Mouse (Mus musculus): ENCODE results near the gene Atp2b1. TPM values are rescaled to one million over a fixed set of nuclear protein-coding genes. Genes with fewer than 3 reads are reported as not detected.

Gene Atp2b1
- total RNA-seq, 1 experiment = 66.8 TPM

DNA sequence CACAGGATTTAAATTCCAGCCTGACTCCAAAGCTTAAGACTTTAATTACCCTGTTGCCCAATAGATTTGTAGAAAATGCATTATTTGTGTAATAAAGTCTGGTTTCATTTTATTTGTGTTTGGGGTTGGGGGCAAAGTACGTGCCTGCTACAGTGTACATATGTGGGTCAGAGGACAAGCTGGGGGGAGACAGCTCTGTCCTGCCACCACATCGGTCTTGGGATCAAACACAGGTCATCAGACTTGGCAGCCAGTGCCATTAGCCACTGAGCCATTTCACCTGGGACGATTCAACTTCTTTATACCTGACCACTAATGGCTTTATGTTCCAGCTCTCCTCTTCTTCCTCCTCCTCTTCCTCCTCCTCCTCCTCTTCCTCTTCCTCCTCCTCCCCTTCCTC is 124.7 kb downstream of the Atp2b1 start:
- TF ChIP-seq HCFC1 (IDR thresholded peaks at IDR 0.05; ENCODE audit: borderline replicate concordance, insufficient read depth, low read length) (no peak), ZNF384 (IDR thresholded peaks at IDR 0.05; ENCODE audit: low read depth, low read length) (no peak), CHD2 (IDR thresholded peaks at IDR 0.05; ENCODE audit: low read depth, low read length) (no peak), ZC3H11A (IDR thresholded peaks at IDR 0.05; ENCODE audit: borderline replicate concordance, low read depth, low read length) (no peak), MAFK (IDR thresholded peaks at IDR 0.05; ENCODE audit: insufficient read depth, low read depth, low read length) (no peak)
- H3K27ac ChIP-seq (ENCODE audit: insufficient read depth, low read depth, low read length, poor library complexity, severe bottlenecking) = no peak overlapping the region
- H3K9me3 ChIP-seq (ENCODE audit: control insufficient read depth, insufficient read depth, low read depth, low read length) = no peaks in the 10 kb centered on the region
- H3K36me3 ChIP-seq (ENCODE audit: control insufficient read depth, insufficient read depth, low read length, poor library complexity, severe bottlenecking) = no peaks in the 10 kb centered on the region
- in situ Hi-C loops (cut with MboI; ENCODE audit: low sequenced_read_pairs in 2 of 2, unreplicated experiment in 2 of 2) = no loop called here
- H3K4me1 ChIP-seq (ENCODE audit: control insufficient read depth in 2 of 2, insufficient read depth in 2 of 2, low read length in 2 of 2, poor library complexity in 1 of 2) = 0 out of 4 replicates have a peak, but pooled peaks cover 0 to 2% of the 10 kb centered on the region in 2 experiments
- H3K4me3 ChIP-seq (ENCODE audit: insufficient read depth in 1 of 2, low read depth in 1 of 2, low read length in 2 of 2, poor library complexity in 1 of 2, severe bottlenecking in 1 of 2) = no peak overlapping the region
- no peak overlapping the region for H3K9ac ChIP-seq (ENCODE audit: insufficient read depth, low read depth, low read length, poor library complexity, severe bottlenecking)
- no peak for DNase-seq (ENCODE audit: low read depth, low spot score)

DNA sequence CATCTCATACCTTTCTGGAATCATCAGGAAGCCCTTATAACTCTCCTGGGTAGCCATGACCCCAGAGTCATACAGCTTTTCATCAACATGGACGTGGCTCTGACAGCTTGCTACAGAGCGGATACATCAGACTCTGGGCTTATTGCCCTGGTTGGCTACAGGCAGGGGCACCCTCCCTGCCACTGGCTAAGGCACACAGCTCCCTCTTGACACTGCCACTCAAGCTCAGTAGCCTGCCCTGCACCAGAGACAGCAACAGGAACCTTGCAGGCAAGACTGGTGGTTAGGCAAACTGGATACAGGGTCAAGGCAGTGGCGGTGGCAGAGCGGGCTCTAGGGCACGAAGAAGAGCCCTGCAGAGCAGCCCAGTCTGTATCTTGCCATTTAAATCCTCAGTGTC is 126.0 kb downstream of the Atp2b1 start:
- in situ Hi-C loops (cut with MboI; ENCODE audit: low sequenced_read_pairs in 2 of 2, unreplicated experiment in 2 of 2) = no loop called here

GRCm38 (mm10) chr10:99046756-99047550 is 132.7 kb downstream of the Atp2b1 start:
- TF ChIP-seq HCFC1 (IDR thresholded peaks at IDR 0.05; ENCODE audit: borderline replicate concordance, insufficient read depth, low read length) (no peak), ZNF384 (IDR thresholded peaks at IDR 0.05; ENCODE audit: low read depth, low read length) (no peak), ZC3H11A (IDR thresholded peaks at IDR 0.05; ENCODE audit: borderline replicate concordance, low read depth, low read length) (no peak), MAFK (IDR thresholded peaks at IDR 0.05; ENCODE audit: insufficient read depth, low read depth, low read length) (no peak), CHD2 (IDR thresholded peaks at IDR 0.05; ENCODE audit: low read depth, low read length) (no peak)
- Histone ChIP-seq H3K27ac (ENCODE audit: insufficient read depth, low read depth, low read length, poor library complexity, severe bottlenecking) (no peak overlapping the region), H3K4me1 (ENCODE audit: control insufficient read depth in 2 of 2, insufficient read depth in 2 of 2, low read length in 2 of 2, poor library complexity in 1 of 2) (no peaks in the 10 kb centered on the region), H3K36me3 (ENCODE audit: control insufficient read depth, insufficient read depth, low read length, poor library complexity, severe bottlenecking) (no peaks in the 10 kb centered on the region), H3K9me3 (ENCODE audit: control insufficient read depth, insufficient read depth, low read depth, low read length) (no peaks in the 10 kb centered on the region), H3K4me3 (ENCODE audit: insufficient read depth in 1 of 2, low read depth in 1 of 2, low read length in 2 of 2, poor library complexity in 1 of 2, severe bottlenecking in 1 of 2) (no peak overlapping the region), H3K9ac (ENCODE audit: insufficient read depth, low read depth, low read length, poor library complexity, severe bottlenecking) (no peak overlapping the region)
- DNase-seq (ENCODE audit: low read depth, low spot score) = no peak
- in situ Hi-C loops (cut with MboI; ENCODE audit: low sequenced_read_pairs in 2 of 2, unreplicated experiment in 2 of 2) = no loop called here

More for the DNA sequence above, 126.0 kb downstream of the Atp2b1 start:
- H3K36me3 ChIP-seq (ENCODE audit: control insufficient read depth, insufficient read depth, low read length, poor library complexity, severe bottlenecking) = no peaks in the 10 kb centered on the region
- DNase-seq (ENCODE audit: low read depth, low spot score) = no peak
- no peak overlapping the region for H3K27ac ChIP-seq (ENCODE audit: insufficient read depth, low read depth, low read length, poor library complexity, severe bottlenecking)
- 0 out of 4 replicates have a peak, but pooled peaks cover 0 to 2% of the 10 kb centered on the region in 2 experiments for H3K4me1 ChIP-seq (ENCODE audit: control insufficient read depth in 2 of 2, insufficient read depth in 2 of 2, low read length in 2 of 2, poor library complexity in 1 of 2)
- H3K4me3 ChIP-seq (ENCODE audit: insufficient read depth in 1 of 2, low read depth in 1 of 2, low read length in 2 of 2, poor library complexity in 1 of 2, severe bottlenecking in 1 of 2) = no peak overlapping the region
- TF ChIP-seq ZC3H11A (IDR thresholded peaks at IDR 0.05; ENCODE audit: borderline replicate concordance, low read depth, low read length) = no peak
- TF ChIP-seq CHD2 (IDR thresholded peaks at IDR 0.05; ENCODE audit: low read depth, low read length) = no peak
- no peak for TF ChIP-seq MAFK (IDR thresholded peaks at IDR 0.05; ENCODE audit: insufficient read depth, low read depth, low read length)
- no peak for TF ChIP-seq HCFC1 (IDR thresholded peaks at IDR 0.05; ENCODE audit: borderline replicate concordance, insufficient read depth, low read length)
- no peak for TF ChIP-seq ZNF384 (IDR thresholded peaks at IDR 0.05; ENCODE audit: low read depth, low read length)
- no peak overlapping the region for H3K9ac ChIP-seq (ENCODE audit: insufficient read depth, low read depth, low read length, poor library complexity, severe bottlenecking)
- no peaks in the 10 kb centered on the region for H3K9me3 ChIP-seq (ENCODE audit: control insufficient read depth, insufficient read depth, low read depth, low read length)

DNA sequence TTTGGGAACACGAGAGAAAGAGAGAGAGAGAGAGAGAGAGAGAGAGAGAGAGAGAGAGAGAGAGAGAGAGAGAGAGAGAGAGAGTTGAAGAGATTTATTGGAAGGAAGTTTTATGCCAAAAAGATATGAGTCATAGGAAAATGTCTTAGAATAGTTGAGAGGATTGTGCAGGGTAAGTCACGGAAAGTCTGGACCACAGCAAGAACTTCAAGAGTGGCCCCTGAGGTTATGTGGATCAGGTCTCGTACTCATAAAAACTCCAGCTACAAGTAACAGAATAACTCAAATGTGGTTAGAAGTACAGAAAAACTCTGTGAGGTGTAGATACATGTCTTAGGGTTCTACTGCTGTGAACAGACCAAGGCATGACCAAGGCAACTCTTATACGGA is 133.3 kb downstream of the Atp2b1 start:
- Histone ChIP-seq H3K9ac (ENCODE audit: insufficient read depth, low read depth, low read length, poor library complexity, severe bottlenecking) (no peak overlapping the region), H3K4me1 (ENCODE audit: control insufficient read depth in 2 of 2, insufficient read depth in 2 of 2, low read length in 2 of 2, poor library complexity in 1 of 2) (no peaks in the 10 kb centered on the region), H3K27ac (ENCODE audit: insufficient read depth, low read depth, low read length, poor library complexity, severe bottlenecking) (no peak overlapping the region), H3K9me3 (ENCODE audit: control insufficient read depth, insufficient read depth, low read depth, low read length) (no peaks in the 10 kb centered on the region), H3K4me3 (ENCODE audit: insufficient read depth in 1 of 2, low read depth in 1 of 2, low read length in 2 of 2, poor library complexity in 1 of 2, severe bottlenecking in 1 of 2) (no peak overlapping the region), H3K36me3 (ENCODE audit: control insufficient read depth, insufficient read depth, low read length, poor library complexity, severe bottlenecking) (no peaks in the 10 kb centered on the region)
- in situ Hi-C loops (cut with MboI; ENCODE audit: low sequenced_read_pairs in 2 of 2, unreplicated experiment in 2 of 2) = no loop called here
- DNase-seq (ENCODE audit: low read depth, low spot score) = no peak
- TF ChIP-seq HCFC1 (IDR thresholded peaks at IDR 0.05; ENCODE audit: borderline replicate concordance, insufficient read depth, low read length) (no peak), MAFK (IDR thresholded peaks at IDR 0.05; ENCODE audit: insufficient read depth, low read depth, low read length) (no peak), ZC3H11A (IDR thresholded peaks at IDR 0.05; ENCODE audit: borderline replicate concordance, low read depth, low read length) (no peak), CHD2 (IDR thresholded peaks at IDR 0.05; ENCODE audit: low read depth, low read length) (no peak), ZNF384 (IDR thresholded peaks at IDR 0.05; ENCODE audit: low read depth, low read length) (no peak)

All from ES-E14 (cell line).